Mouse (Mus musculus) midbrain, embryonic 16.5 days (tissue): ENCODE data around the gene Adam33. TPM values are rescaled to one million over a fixed set of nuclear protein-coding genes. Genes with fewer than 3 reads are reported as not detected.

Experiments
- ATAC-seq: fragments of 200-750 bp; cut with Nextera tagmentation; 2 replicates; pipeline ENCODE4 v1.8.0; 2017; ENCODE audit warnings: moderate TSS enrichment
- H3K27ac ChIP-seq: fragments of 300-500 bp; sonication (generic); 2 replicates; pipeline ENCODE4 v1.5.1; 2014; ENCODE audit warnings: mild to moderate bottlenecking, low read length, mixed read lengths
- H3K27me3 ChIP-seq: fragments of 300-500 bp; sonication (generic); 2 replicates; pipeline ENCODE4 v1.6.1; 2014; ENCODE audit warnings: low read depth, low read length, mixed read lengths; ENCODE audit not compliant: control insufficient read depth, insufficient read depth
- H3K36me3 ChIP-seq: fragments of 300-500 bp; sonication (generic); 2 replicates; pipeline ENCODE4 v1.6.1; 2014; ENCODE audit warnings: mild to moderate bottlenecking, low read length, moderate library complexity, mixed read lengths; ENCODE audit not compliant: control insufficient read depth, insufficient read depth
- H3K4me1 ChIP-seq: fragments of 300-500 bp; sonication (generic); 2 replicates; pipeline ENCODE4 v1.6.1; 2014; ENCODE audit warnings: mild to moderate bottlenecking, low read length, mixed read lengths; ENCODE audit not compliant: control insufficient read depth, insufficient read depth
- H3K4me2 ChIP-seq: fragments of 300-500 bp; sonication (generic); 2 replicates; pipeline ENCODE4 v1.6.1; 2014; ENCODE audit warnings: mild to moderate bottlenecking, low read length, mixed read lengths
- H3K4me3 ChIP-seq: fragments of 300-500 bp; sonication (generic); 2 replicates; pipeline ENCODE4 v1.5.1; 2014; ENCODE audit warnings: low read depth, mild to moderate bottlenecking, low read length, moderate library complexity, mixed read lengths
- H3K9ac ChIP-seq: fragments of 300-500 bp; sonication (generic); 2 replicates; pipeline ENCODE4 v1.6.1; 2014; ENCODE audit warnings: low read depth, low read length, mixed read lengths
- H3K9me3 ChIP-seq: fragments of 300-500 bp; sonication (generic); replicated peaks from 2 replicates; pipeline ENCODE4 v1.6.1; 2014; ENCODE audit warnings: mild to moderate bottlenecking, low read length, mixed read lengths; ENCODE audit not compliant: control insufficient read depth, poor library complexity, severe bottlenecking
- WGBS: fragments of 180-500 bp; shearing (Covaris S2); extraction: QIAGEN DNeasy Blood & Tissue Kit; methylation state at CpG from one replicate; pipeline ENCODE4 v1.1.7; 2014; 5-methylcytosine and 5-hydroxymethylcytosine counted together
- polyA plus RNA-seq: library from polyadenylated mRNA; unstranded; fragments of >200 nt; fragmentation: Nextera tagmentation; extraction: Ambion mirVana; gene quantifications from 2 replicates; pipeline ENCODE4 v1.2.1, GENCODE M21; 2015

The Adam33 gene
- polyA plus RNA-seq, 1 experiment from 2014 or later, result 1.5 TPM

- Histone ChIP-seq H3K4me1 (no peaks in the 10 kb centered on the region), H3K36me3 (no peaks in the 10 kb centered on the region), H3K4me2 (no peak overlapping the region), H3K9me3 (no peaks in the 10 kb centered on the region), H3K4me3 (no peak overlapping the region), H3K27ac (no peak overlapping the region), H3K27me3 (no peaks in the 10 kb centered on the region), H3K9ac (no peak overlapping the region)
- no peak for ATAC-seq
- WGBS, result 87% methylated on average over 3 of the region's 3 CpGs
These were observed 27.2 kb upstream of the Adam33 start for GRCm38 (mm10) chr2:131090852-131091251.

- no peaks in the 10 kb centered on the region for H3K9me3 ChIP-seq
- 85% methylated on average over 1 of the region's 1 CpGs for WGBS
These were observed 26.0 kb upstream of the Adam33 start for GRCm38 (mm10) chr2:131089634-131090033.

GRCm38 (mm10) chr2:131088581-131088980 is 25.0 kb upstream of the Adam33 start:
- H3K9ac ChIP-seq, result no peak overlapping the region
- no peak overlapping the region for H3K4me2 ChIP-seq
- ATAC-seq, result no peak
- H3K9me3 ChIP-seq, result no peaks in the 10 kb centered on the region
- no peaks in the 10 kb centered on the region for H3K4me1 ChIP-seq
- no peak overlapping the region for H3K4me3 ChIP-seq
- no peaks in the 10 kb centered on the region for H3K36me3 ChIP-seq
- H3K27ac ChIP-seq, result no peak overlapping the region
- WGBS, result 78% methylated on average over 4 of the region's 4 CpGs
- H3K27me3 ChIP-seq, result no peaks in the 10 kb centered on the region

More at GRCm38 (mm10) chr2:131089634-131090033, 26.0 kb upstream of the Adam33 start:
- Histone ChIP-seq H3K4me1 (no peaks in the 10 kb centered on the region), H3K27ac (no peak overlapping the region), H3K36me3 (no peaks in the 10 kb centered on the region), H3K27me3 (no peaks in the 10 kb centered on the region), H3K4me3 (no peak overlapping the region), H3K4me2 (no peak overlapping the region), H3K9ac (no peak overlapping the region)
- no peak for ATAC-seq

GRCm38 (mm10) chr2:131086667-131087390 is 23.2 kb upstream of the Adam33 start, which contains the start of gene Siglec1:
TSS of gene Siglec1 (minus strand) at chr2:131086765.
- no peak within 1 kb of the TSS for H3K4me3 ChIP-seq
- 83% methylated on average over 11 of the region's 11 CpGs for whole genome bisulfite sequencing
- H3K9me3 ChIP-seq, result no peaks in the 10 kb centered on the region
- H3K27ac ChIP-seq, result no peak within 1 kb of the TSS
- no peaks in the 10 kb centered on the region for H3K36me3 ChIP-seq
- no peak within 1 kb of the TSS for H3K4me2 ChIP-seq
- ATAC-seq, result no peak
- no peak within 1 kb of the TSS for H3K9ac ChIP-seq
- no peaks in the 10 kb centered on the region for H3K27me3 ChIP-seq
- no peaks in the 10 kb centered on the region for H3K4me1 ChIP-seq

GRCm38 (mm10) chr2:131084206-131084605 is 20.6 kb upstream of the Adam33 start:
- WGBS, result 88% methylated on average over 4 of the region's 4 CpGs

GRCm38 (mm10) chr2:131080507-131080906 is 16.9 kb upstream of the Adam33 start:
- Histone ChIP-seq H3K9ac (no peak overlapping the region), H3K4me2 (no peak overlapping the region), H3K27me3 (no peaks in the 10 kb centered on the region), H3K4me1 (no peaks in the 10 kb centered on the region), H3K27ac (no peak overlapping the region), H3K9me3 (no peaks in the 10 kb centered on the region), H3K4me3 (no peak overlapping the region), H3K36me3 (no peaks in the 10 kb centered on the region)
- ATAC-seq, result no peak
- WGBS, result 87% methylated on average over 5 of the region's 5 CpGs

More at GRCm38 (mm10) chr2:131084206-131084605, 20.6 kb upstream of the Adam33 start:
- Histone ChIP-seq H3K27ac (no peak overlapping the region), H3K36me3 (no peaks in the 10 kb centered on the region), H3K4me2 (no peak overlapping the region), H3K4me3 (no peak overlapping the region), H3K4me1 (no peaks in the 10 kb centered on the region), H3K9ac (no peak overlapping the region), H3K27me3 (no peaks in the 10 kb centered on the region), H3K9me3 (no peaks in the 10 kb centered on the region)
- no peak for ATAC-seq

GRCm38 (mm10) chr2:131072536-131072935 is 8.9 kb upstream of the Adam33 start:
- Histone ChIP-seq H3K4me2 (no peak overlapping the region), H3K36me3 (no peaks in the 10 kb centered on the region), H3K27me3 (no peaks in the 10 kb centered on the region), H3K27ac (no peak overlapping the region), H3K9me3 (no peaks in the 10 kb centered on the region), H3K9ac (no peak overlapping the region), H3K4me1 (no peaks in the 10 kb centered on the region), H3K4me3 (no peak overlapping the region)
- ATAC-seq, result no peak
- WGBS, result 86% methylated on average over 10 of the region's 10 CpGs

- 83% methylated on average over 6 of the region's 6 CpGs for WGBS
- no peak overlapping the region for H3K4me3 ChIP-seq
- no peaks in the 10 kb centered on the region for H3K9me3 ChIP-seq
- peaks cover 11% of the 10 kb centered on the region; the same call in 1 of the 2 replicates for H3K27me3 ChIP-seq
- no peaks in the 10 kb centered on the region for H3K36me3 ChIP-seq
- H3K9ac ChIP-seq, result no peak overlapping the region
- H3K4me2 ChIP-seq, result no peak overlapping the region
- peaks cover 4% of the 10 kb centered on the region; the same call in 1 of the 2 replicates for H3K4me1 ChIP-seq
- H3K27ac ChIP-seq, result no peak overlapping the region
- no peak for ATAC-seq
These were observed 3.9 kb upstream of the Adam33 start for GRCm38 (mm10) chr2:131067481-131067880.

- 77% methylated on average over 9 of the region's 9 CpGs for WGBS
- H3K9ac ChIP-seq, result no peak overlapping the region
- no peak overlapping the region for H3K27ac ChIP-seq
- peaks cover 4% of the 10 kb centered on the region; the same call in 1 of the 2 replicates for H3K4me1 ChIP-seq
- ATAC-seq, result no peak
- H3K27me3 ChIP-seq, result peaks cover 11% of the 10 kb centered on the region; the same call in 1 of the 2 replicates
- no peaks in the 10 kb centered on the region for H3K36me3 ChIP-seq
- H3K4me2 ChIP-seq, result no peak overlapping the region
- H3K9me3 ChIP-seq, result no peaks in the 10 kb centered on the region
- no peak overlapping the region for H3K4me3 ChIP-seq
These were observed 2.7 kb upstream of the Adam33 start for GRCm38 (mm10) chr2:131066342-131066741.
